Mouse (Mus musculus): Measurements from ENCODE around the gene Zkscan17. TPM values are rescaled to one million over a fixed set of nuclear protein-coding genes. Genes with fewer than 3 reads are reported as not detected.

Gene Zkscan17
- polyA plus RNA-seq, 1 experiment = 12.4 TPM

GRCm38 (mm10) chr11:59554127-59554526, 27.6 kb upstream of the Zkscan17 start:
- no peaks in the 10 kb centered on the region for H3K4me1 ChIP-seq (ENCODE audit: control insufficient read depth, insufficient read depth, low read length)
- TF ChIP-seq CTCF (IDR thresholded peaks at IDR 0.05; ENCODE audit: borderline replicate concordance, insufficient read depth, low read depth, low read length) = no peak
- no peaks in the 10 kb centered on the region for H3K27me3 ChIP-seq (ENCODE audit: control insufficient read depth, insufficient read depth, low read length)
- H3K4me3 ChIP-seq (replicated peaks; ENCODE audit: insufficient read depth, low read depth, low read length) = no peak overlapping the region
- WGBS = 94% methylated on average over 11 of the region's 11 CpGs
- no peak for DNase-seq
- H3K27ac ChIP-seq (ENCODE audit: insufficient read depth, low read length) = no peak overlapping the region

- H3K4me1 ChIP-seq (ENCODE audit: control insufficient read depth, insufficient read depth, low read length) = no peaks in the 10 kb centered on the region
- 86% methylated on average over 9 of the region's 9 CpGs for WGBS
- no peak overlapping the region for H3K4me3 ChIP-seq (replicated peaks; ENCODE audit: insufficient read depth, low read depth, low read length)
- no peaks in the 10 kb centered on the region for H3K27me3 ChIP-seq (ENCODE audit: control insufficient read depth, insufficient read depth, low read length)
- no peak overlapping the region for H3K27ac ChIP-seq (ENCODE audit: insufficient read depth, low read length)
- DNase-seq = no peak
- no peak for TF ChIP-seq CTCF (IDR thresholded peaks at IDR 0.05; ENCODE audit: borderline replicate concordance, insufficient read depth, low read depth, low read length)
- TF ChIP-seq POLR2A (IDR thresholded peaks at IDR 0.05; ENCODE audit: borderline replicate concordance, insufficient read depth, low read length) = no peak
Observed at GRCm38 (mm10) chr11:59544005-59544404, 17.5 kb upstream of the Zkscan17 start.

- WGBS = 88% methylated on average over 3 of the region's 3 CpGs
- no peaks in the 10 kb centered on the region for H3K4me1 ChIP-seq (ENCODE audit: control insufficient read depth, insufficient read depth, low read length)
- H3K27me3 ChIP-seq (ENCODE audit: control insufficient read depth, insufficient read depth, low read length) = no peaks in the 10 kb centered on the region
- TF ChIP-seq CTCF (IDR thresholded peaks at IDR 0.05; ENCODE audit: borderline replicate concordance, insufficient read depth, low read depth, low read length) (no peak), POLR2A (IDR thresholded peaks at IDR 0.05; ENCODE audit: borderline replicate concordance, insufficient read depth, low read length) (no peak)
- H3K27ac ChIP-seq (ENCODE audit: insufficient read depth, low read length) = no peak overlapping the region
- DNase-seq = no peak
- no peak overlapping the region for H3K4me3 ChIP-seq (replicated peaks; ENCODE audit: insufficient read depth, low read depth, low read length)
Observed at GRCm38 (mm10) chr11:59543376-59543775, 16.8 kb upstream of the Zkscan17 start.

- H3K4me1 ChIP-seq (ENCODE audit: control insufficient read depth, insufficient read depth, low read length) = no peaks in the 10 kb centered on the region
- TF ChIP-seq POLR2A (IDR thresholded peaks at IDR 0.05; ENCODE audit: borderline replicate concordance, insufficient read depth, low read length) (no peak), CTCF (IDR thresholded peaks at IDR 0.05; ENCODE audit: borderline replicate concordance, insufficient read depth, low read depth, low read length) (no peak)
- no peaks in the 10 kb centered on the region for H3K27me3 ChIP-seq (ENCODE audit: control insufficient read depth, insufficient read depth, low read length)
- no peak for DNase-seq
- no peak overlapping the region for H3K27ac ChIP-seq (ENCODE audit: insufficient read depth, low read length)
- H3K4me3 ChIP-seq (replicated peaks; ENCODE audit: insufficient read depth, low read depth, low read length) = no peak overlapping the region
- 91% methylated on average over 6 of the region's 6 CpGs for WGBS
Observed at GRCm38 (mm10) chr11:59542442-59542841, 15.9 kb upstream of the Zkscan17 start.

- Histone ChIP-seq H3K27ac (ENCODE audit: insufficient read depth, low read length) (no peak within 1 kb of the TSS), H3K27me3 (ENCODE audit: control insufficient read depth, insufficient read depth, low read length) (no peaks in the 10 kb centered on the region), H3K4me1 (ENCODE audit: control insufficient read depth, insufficient read depth, low read length) (no peaks in the 10 kb centered on the region), H3K4me3 (replicated peaks; ENCODE audit: insufficient read depth, low read depth, low read length) (no peak within 1 kb of the TSS)
- DNase-seq = no peak
- TF ChIP-seq CTCF (IDR thresholded peaks at IDR 0.05; ENCODE audit: borderline replicate concordance, insufficient read depth, low read depth, low read length) (no peak), POLR2A (IDR thresholded peaks at IDR 0.05; ENCODE audit: borderline replicate concordance, insufficient read depth, low read length) (no peak)
- WGBS = 63% methylated on average over 3 of the region's 3 CpGs
Observed at GRCm38 (mm10) chr11:59541324-59541723, 14.8 kb upstream of the Zkscan17 start, which contains the start of gene Nlrp3. Gene Nlrp3, plus strand, starts transcription at chr11:59541568.

GRCm38 (mm10) chr11:59540123-59540522, 13.6 kb upstream of the Zkscan17 start:
- no peak for TF ChIP-seq POLR2A (IDR thresholded peaks at IDR 0.05; ENCODE audit: borderline replicate concordance, insufficient read depth, low read length)
- TF ChIP-seq CTCF (IDR thresholded peaks at IDR 0.05; ENCODE audit: borderline replicate concordance, insufficient read depth, low read depth, low read length) = no peak
- WGBS = 85% methylated on average over 3 of the region's 3 CpGs

GRCm38 (mm10) chr11:59538387-59538786, 11.8 kb upstream of the Zkscan17 start:
- no peak overlapping the region for H3K4me3 ChIP-seq (replicated peaks; ENCODE audit: insufficient read depth, low read depth, low read length)
- WGBS = 44% methylated on average over 11 of the region's 11 CpGs
- no peak overlapping the region for H3K27ac ChIP-seq (ENCODE audit: insufficient read depth, low read length)
- H3K4me1 ChIP-seq (ENCODE audit: control insufficient read depth, insufficient read depth, low read length) = peaks cover 4% of the 10 kb centered on the region
- DNase-seq = peak in 1 of 2 experiments; percentile 5
- no peak for TF ChIP-seq POLR2A (IDR thresholded peaks at IDR 0.05; ENCODE audit: borderline replicate concordance, insufficient read depth, low read length)
- no peak for TF ChIP-seq CTCF (IDR thresholded peaks at IDR 0.05; ENCODE audit: borderline replicate concordance, insufficient read depth, low read depth, low read length)
- H3K27me3 ChIP-seq (ENCODE audit: control insufficient read depth, insufficient read depth, low read length) = no peaks in the 10 kb centered on the region

More at GRCm38 (mm10) chr11:59540123-59540522, 13.6 kb upstream of the Zkscan17 start:
- DNase-seq = no peak
- Histone ChIP-seq H3K4me3 (replicated peaks; ENCODE audit: insufficient read depth, low read depth, low read length) (no peak overlapping the region), H3K27ac (ENCODE audit: insufficient read depth, low read length) (no peak overlapping the region), H3K27me3 (ENCODE audit: control insufficient read depth, insufficient read depth, low read length) (no peaks in the 10 kb centered on the region), H3K4me1 (ENCODE audit: control insufficient read depth, insufficient read depth, low read length) (no peaks in the 10 kb centered on the region)

- H3K4me1 ChIP-seq (ENCODE audit: control insufficient read depth, insufficient read depth, low read length) = peaks cover 4% of the 10 kb centered on the region
- peak in 1 of 2 experiments; percentile 31 for DNase-seq
- H3K4me3 ChIP-seq (replicated peaks; ENCODE audit: insufficient read depth, low read depth, low read length) = no peak overlapping the region
- no peak overlapping the region for H3K27ac ChIP-seq (ENCODE audit: insufficient read depth, low read length)
- WGBS = 53% methylated on average over 16 of the region's 16 CpGs
- no peaks in the 10 kb centered on the region for H3K27me3 ChIP-seq (ENCODE audit: control insufficient read depth, insufficient read depth, low read length)
- TF ChIP-seq POLR2A (IDR thresholded peaks at IDR 0.05; ENCODE audit: borderline replicate concordance, insufficient read depth, low read length) (no peak), CTCF (IDR thresholded peaks at IDR 0.05; ENCODE audit: borderline replicate concordance, insufficient read depth, low read depth, low read length) (peak; percentile 35; the same call in 1 of the 2 replicates)
Observed at GRCm38 (mm10) chr11:59537218-59538130, 10.9 kb upstream of the Zkscan17 start.

Data from cerebellum, adult 2 months (tissue).